Mouse (Mus musculus) cerebellum, adult 11 months (tissue): ENCODE results near the gene Olfr90.
"Not testable (repeated sequence)": the region's sequence is repeated elsewhere in the genome, so short reads cannot be mapped to it uniquely, and the experiment has no call there.

Experiments
- DNase-seq: peaks from one replicate; pipeline ENCODE4 v3.0.0; 2022

Olfr90 gene

GRCm38 (mm10) chr17:37088399-37088798 lies at the start of gene Olfr90:
TSS of gene Olfr90 (minus strand) at chr17:37088499.
- no peak for DNase-seq

GRCm38 (mm10) chr17:37131366-37131765 lies 43.1 kb upstream of the Olfr90 start:
- not testable (repeated sequence) for DNase-seq

GRCm38 (mm10) chr17:37119988-37120387 lies 31.7 kb upstream of the Olfr90 start, which contains the start of gene Olfr92:
TSS of gene Olfr92 (minus strand) at chr17:37120088.
- no peak for DNase-seq

- no peak for DNase-seq
Observed at GRCm38 (mm10) chr17:37098178-37098577, 9.9 kb upstream of the Olfr90 start, which contains the start of gene Olfr91. TSS of gene Olfr91 (minus strand) at chr17:37098278.

- no peak for DNase-seq
Observed at GRCm38 (mm10) chr17:37093289-37093688, 5.0 kb upstream of the Olfr90 start.

GRCm38 (mm10) chr17:37092198-37092597 lies 3.9 kb upstream of the Olfr90 start:
- DNase-seq: no peak

GRCm38 (mm10) chr17:37085545-37085944 lies 2.8 kb downstream of the Olfr90 start:
- no peak for DNase-seq

- no peak for DNase-seq
Observed at GRCm38 (mm10) chr17:37084632-37085031, 3.7 kb downstream of the Olfr90 start.

- DNase-seq: no peak
Observed at GRCm38 (mm10) chr17:37083327-37083726, 5.0 kb downstream of the Olfr90 start.

- DNase-seq: no peak
Observed at GRCm38 (mm10) chr17:37081659-37082058, 6.6 kb downstream of the Olfr90 start.

GRCm38 (mm10) chr17:37080119-37080518 lies 8.2 kb downstream of the Olfr90 start:
- no peak for DNase-seq

- no peak for DNase-seq
Observed at GRCm38 (mm10) chr17:37078990-37079389, 9.3 kb downstream of the Olfr90 start.

- no peak for DNase-seq
Observed at GRCm38 (mm10) chr17:37078193-37078592, 10.1 kb downstream of the Olfr90 start.

GRCm38 (mm10) chr17:37075766-37076165 lies 12.5 kb downstream of the Olfr90 start:
- DNase-seq: no peak

GRCm38 (mm10) chr17:37075181-37075580 lies 13.1 kb downstream of the Olfr90 start:
- no peak for DNase-seq

- no peak for DNase-seq
Observed at GRCm38 (mm10) chr17:37072730-37073276, 15.5 kb downstream of the Olfr90 start.

GRCm38 (mm10) chr17:37072080-37072729 lies 16.1 kb downstream of the Olfr90 start:
- no peak for DNase-seq

GRCm38 (mm10) chr17:37070121-37070520 lies 18.2 kb downstream of the Olfr90 start:
- DNase-seq: no peak

- DNase-seq: no peak
Observed at GRCm38 (mm10) chr17:37067861-37068260, 20.4 kb downstream of the Olfr90 start.

GRCm38 (mm10) chr17:37065993-37066392 lies 22.3 kb downstream of the Olfr90 start:
- DNase-seq: no peak

- no peak for DNase-seq
Observed at GRCm38 (mm10) chr17:37063686-37064495, 24.4 kb downstream of the Olfr90 start.

GRCm38 (mm10) chr17:37063063-37063462 lies 25.2 kb downstream of the Olfr90 start:
- no peak for DNase-seq

GRCm38 (mm10) chr17:37062101-37062641 lies 26.1 kb downstream of the Olfr90 start:
- no peak for DNase-seq

- DNase-seq: no peak
Observed at GRCm38 (mm10) chr17:37061435-37061834, 26.9 kb downstream of the Olfr90 start.
